Mouse (Mus musculus) limb, embryonic 10.5 days (tissue): ENCODE results near the gene Adgrg1. TPM values are rescaled to one million over a fixed set of nuclear protein-coding genes. Genes with fewer than 3 reads are reported as not detected.

Source experiments
- DNase-seq: peaks from one replicate; pipeline ENCODE4 v3.0.0-alpha.2; 2017; ENCODE audit warnings: low spot score
- H3K27ac ChIP-seq: fragments of 300-500 bp; sonication (generic); 2 replicates; pipeline ENCODE4 v1.5.1; 2016; ENCODE audit warnings: mild to moderate bottlenecking
- H3K27me3 ChIP-seq: fragments of 300-500 bp; sonication (generic); 2 replicates; pipeline ENCODE4 v1.6.1; 2016; ENCODE audit warnings: low read depth, mild to moderate bottlenecking; ENCODE audit not compliant: poor library complexity, severe bottlenecking
- H3K36me3 ChIP-seq: fragments of 300-500 bp; sonication (generic); 2 replicates; pipeline ENCODE4 v1.6.1; 2016; ENCODE audit warnings: mild to moderate bottlenecking, moderate library complexity
- H3K4me1 ChIP-seq: fragments of 300-500 bp; sonication (generic); 2 replicates; pipeline ENCODE4 v1.6.1; 2016
- H3K4me3 ChIP-seq: fragments of 300-500 bp; sonication (generic); 2 replicates; pipeline ENCODE4 v1.5.1; 2016; ENCODE audit warnings: mild to moderate bottlenecking, moderate library complexity
- H3K9me3 ChIP-seq: fragments of 300-500 bp; sonication (generic); replicated peaks from 2 replicates; pipeline ENCODE4 v1.6.1; 2016; ENCODE audit warnings: mild to moderate bottlenecking
- WGBS: fragments of 180-500 bp; shearing (Covaris S2); methylation state at CpG from one replicate; pipeline ENCODE4 v1.1.7; 2016; 5-methylcytosine and 5-hydroxymethylcytosine counted together
- polyA plus RNA-seq: library from polyadenylated mRNA; unstranded; fragments of >200 nt; fragmentation: Nextera tagmentation; extraction: Ambion mirVana; gene quantifications from 2 replicates; pipeline ENCODE4 v1.2.1, GENCODE M21; 2016

Adgrg1 gene
- polyA plus RNA-seq, 1 experiment from 2014 or later, result 11.6 TPM

GRCm38 (mm10) chr8:94980176-94980575, 5.6 kb downstream of the Adgrg1 start:
- Histone ChIP-seq H3K4me3 (no peak overlapping the region), H3K27me3 (peaks cover 61% of the 10 kb centered on the region), H3K9me3 (no peaks in the 10 kb centered on the region), H3K4me1 (peaks cover 45% of the 10 kb centered on the region), H3K36me3 (no peaks in the 10 kb centered on the region), H3K27ac (no peak overlapping the region)
- no peak for DNase-seq
- 94% methylated on average over 5 of the region's 5 CpGs for WGBS

DNA sequence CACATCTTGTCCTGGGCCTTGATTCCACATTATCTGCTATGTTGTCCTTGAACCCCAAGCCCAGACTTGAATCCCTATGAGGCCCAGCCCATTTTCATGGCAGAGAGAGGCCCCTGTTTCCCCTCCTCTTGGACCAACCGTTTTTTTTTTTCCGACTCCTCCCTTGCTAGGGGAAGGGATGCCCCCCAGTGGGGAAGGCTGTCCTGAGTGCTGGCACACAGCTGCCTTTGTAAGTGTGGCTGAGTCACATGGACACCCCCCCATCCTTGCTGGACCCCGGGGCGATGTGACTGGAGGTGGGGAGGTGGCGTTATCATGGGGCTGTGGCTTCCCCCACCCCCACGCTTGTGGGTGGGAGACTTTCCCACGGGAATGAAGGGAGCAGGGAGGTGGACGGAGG, 6.4 kb downstream of the Adgrg1 start:
- Histone ChIP-seq H3K36me3 (no peaks in the 10 kb centered on the region), H3K9me3 (no peaks in the 10 kb centered on the region), H3K4me1 (peaks cover 49% of the 10 kb centered on the region), H3K27me3 (peaks cover 53% of the 10 kb centered on the region), H3K27ac (no peak overlapping the region), H3K4me3 (no peak overlapping the region)
- 66% methylated on average over 8 of the region's 8 CpGs for WGBS
- DNase-seq, result no peak

DNA sequence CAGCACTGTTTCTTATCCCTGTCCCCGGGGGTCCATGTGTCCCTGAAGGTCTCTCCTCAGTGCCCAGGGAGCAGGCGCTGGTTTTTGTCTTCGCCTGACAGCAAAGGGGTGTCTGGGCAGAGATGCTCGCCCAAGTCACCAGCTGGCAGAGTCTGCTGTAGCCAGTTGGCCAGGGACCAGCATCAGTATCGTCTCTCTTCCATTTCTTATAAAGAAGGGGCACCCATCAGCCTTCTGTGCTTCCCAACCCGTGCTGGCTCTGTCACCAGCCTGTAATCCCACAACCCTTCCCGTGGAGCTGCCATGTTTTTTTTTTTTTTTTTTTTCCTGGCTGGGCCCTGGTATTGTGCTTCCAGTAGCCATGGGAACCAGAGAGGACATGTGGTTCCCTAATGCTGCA, 7.3 kb downstream of the Adgrg1 start:
- H3K9me3 ChIP-seq, result no peaks in the 10 kb centered on the region
- H3K27me3 ChIP-seq, result peaks cover 44% of the 10 kb centered on the region
- peaks cover 45% of the 10 kb centered on the region for H3K4me1 ChIP-seq
- no peak overlapping the region for H3K27ac ChIP-seq
- no peak overlapping the region for H3K4me3 ChIP-seq
- DNase-seq, result no peak
- H3K36me3 ChIP-seq, result no peaks in the 10 kb centered on the region
- 79% methylated on average over 7 of the region's 7 CpGs for WGBS

DNA sequence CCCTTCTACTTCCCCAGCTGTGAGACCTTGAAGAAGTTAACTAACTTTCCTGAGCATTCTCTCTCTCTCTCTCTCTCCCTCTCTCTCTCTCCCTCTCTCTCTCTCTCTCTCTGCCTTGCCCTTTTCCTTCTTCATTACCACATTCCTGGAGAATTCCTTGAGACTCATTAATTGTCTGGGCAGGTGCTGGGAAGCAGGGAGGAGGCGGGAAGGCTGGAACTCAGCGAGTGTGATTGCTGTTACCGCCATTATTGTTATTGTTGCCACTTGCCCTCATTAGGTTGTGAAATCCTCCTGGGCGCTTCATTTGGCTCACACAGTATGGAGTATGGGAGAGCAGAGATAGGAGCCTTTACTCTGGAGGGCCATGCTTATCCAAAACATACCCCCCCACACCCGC, 8.6 kb downstream of the Adgrg1 start:
- Histone ChIP-seq H3K36me3 (no peaks in the 10 kb centered on the region), H3K27ac (no peak overlapping the region; the same call in 1 of the 2 replicates), H3K4me1 (peaks cover 32% of the 10 kb centered on the region), H3K4me3 (no peak overlapping the region), H3K27me3 (peaks cover 31% of the 10 kb centered on the region), H3K9me3 (no peaks in the 10 kb centered on the region)
- DNase-seq, result no peak
- WGBS, result 25% methylated on average over 5 of the region's 5 CpGs

DNA sequence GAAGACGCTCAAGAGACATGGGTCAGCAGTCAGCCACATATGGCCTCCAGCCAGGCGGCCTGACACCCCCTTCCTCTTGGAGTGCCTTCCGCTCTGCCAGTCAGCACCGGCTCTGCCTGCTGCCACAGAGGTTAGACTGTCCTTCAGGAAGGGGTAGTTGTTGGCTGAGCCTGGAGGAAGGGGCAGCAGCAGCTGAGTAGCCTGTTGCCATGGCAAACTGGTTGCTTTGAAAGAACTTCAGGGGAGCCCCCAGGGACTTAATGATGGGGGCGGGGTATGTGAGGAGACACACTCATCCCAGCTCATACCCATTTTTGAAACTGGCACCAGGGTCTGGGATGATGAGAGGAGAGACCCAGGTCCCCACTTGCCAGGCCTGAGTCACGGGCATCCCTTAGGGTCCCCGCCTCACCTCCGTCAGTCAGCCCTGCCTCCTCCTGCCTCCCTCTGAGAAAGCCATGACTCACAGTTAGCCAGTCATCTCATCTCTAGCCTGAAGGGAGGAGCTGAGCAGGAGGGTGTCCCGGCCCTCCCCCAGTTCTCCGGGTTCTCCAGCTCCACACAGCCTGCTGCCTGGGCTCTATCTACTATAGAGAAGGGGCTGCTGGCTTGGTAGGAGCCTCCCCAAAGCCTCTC, 9.4 kb downstream of the Adgrg1 start:
- Histone ChIP-seq H3K4me1 (peaks cover 27% of the 10 kb centered on the region), H3K27ac (peak overlapping the region; percentile 37), H3K27me3 (peaks cover 22% of the 10 kb centered on the region), H3K9me3 (no peaks in the 10 kb centered on the region), H3K4me3 (no peak overlapping the region), H3K36me3 (no peaks in the 10 kb centered on the region)
- WGBS, result 28% methylated on average over 10 of the region's 10 CpGs
- no peak for DNase-seq

- peaks cover 27% of the 10 kb centered on the region for H3K4me1 ChIP-seq
- H3K4me3 ChIP-seq, result no peak overlapping the region
- no peaks in the 10 kb centered on the region for H3K9me3 ChIP-seq
- WGBS, result 90% methylated on average over 6 of the region's 6 CpGs
- no peak for DNase-seq
- H3K27me3 ChIP-seq, result peaks cover 12% of the 10 kb centered on the region; the same call in 1 of the 2 replicates
- H3K27ac ChIP-seq, result peak overlapping the region; percentile 33; the same call in 1 of the 2 replicates
- no peaks in the 10 kb centered on the region for H3K36me3 ChIP-seq
These were observed 10.5 kb downstream of the Adgrg1 start for GRCm38 (mm10) chr8:94985023-94985422.

DNA sequence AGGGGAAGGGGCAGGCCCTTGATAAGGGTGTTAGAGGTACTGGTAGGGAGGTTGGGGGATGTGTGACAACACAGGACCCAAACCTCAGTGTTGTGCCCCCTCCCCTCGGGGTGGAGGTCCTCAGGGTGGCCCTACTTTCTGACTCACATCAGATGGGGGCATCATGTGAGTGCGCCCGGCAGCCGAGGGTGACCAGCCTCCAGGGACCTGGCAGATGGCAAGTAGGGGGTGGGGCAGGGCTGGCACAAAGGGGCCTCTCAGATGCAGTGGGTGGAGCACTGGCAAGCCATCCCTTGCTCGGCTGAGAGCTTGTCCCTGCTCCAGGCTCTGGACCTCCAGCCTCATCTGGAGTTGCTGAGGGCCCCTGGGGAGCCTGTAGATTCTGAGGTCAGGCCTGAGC, 12.1 kb downstream of the Adgrg1 start:
- Histone ChIP-seq H3K4me1 (peaks cover 27% of the 10 kb centered on the region), H3K9me3 (no peaks in the 10 kb centered on the region), H3K27me3 (peaks cover 6% of the 10 kb centered on the region; the same call in 1 of the 2 replicates), H3K27ac (peak overlapping the region; percentile 38; the same call in 1 of the 2 replicates), H3K36me3 (no peaks in the 10 kb centered on the region), H3K4me3 (no peak overlapping the region)
- no peak for DNase-seq
- 60% methylated on average over 5 of the region's 5 CpGs for WGBS

- Histone ChIP-seq H3K4me3 (no peak overlapping the region), H3K4me1 (peaks cover 29% of the 10 kb centered on the region), H3K9me3 (no peaks in the 10 kb centered on the region), H3K27me3 (peaks cover 13% of the 10 kb centered on the region; the same call in 1 of the 2 replicates), H3K36me3 (no peaks in the 10 kb centered on the region), H3K27ac (no peak overlapping the region)
- WGBS, result 91% methylated on average over 7 of the region's 7 CpGs
- DNase-seq, result no peak
These were observed 13.0 kb downstream of the Adgrg1 start for GRCm38 (mm10) chr8:94987553-94987952.

- no peak overlapping the region for H3K4me3 ChIP-seq
These were observed 14.1 kb downstream of the Adgrg1 start for GRCm38 (mm10) chr8:94988619-94989018.

GRCm38 (mm10) chr8:94989711-94990110, 15.2 kb downstream of the Adgrg1 start:
- Histone ChIP-seq H3K27me3 (0 out of 2 replicates have a peak, but pooled peaks cover 18% of the 10 kb centered on the region), H3K9me3 (no peaks in the 10 kb centered on the region), H3K36me3 (no peaks in the 10 kb centered on the region), H3K4me1 (peaks cover 28% of the 10 kb centered on the region), H3K27ac (no peak overlapping the region), H3K4me3 (no peak overlapping the region)
- 89% methylated on average over 4 of the region's 4 CpGs for WGBS
- DNase-seq, result no peak

More at GRCm38 (mm10) chr8:94988619-94989018, 14.1 kb downstream of the Adgrg1 start:
- 78% methylated on average over 6 of the region's 6 CpGs for WGBS
- no peaks in the 10 kb centered on the region for H3K36me3 ChIP-seq
- no peaks in the 10 kb centered on the region for H3K9me3 ChIP-seq
- no peak for DNase-seq
- H3K27me3 ChIP-seq, result 0 out of 2 replicates have a peak, but pooled peaks cover 18% of the 10 kb centered on the region
- no peak overlapping the region for H3K27ac ChIP-seq
- peaks cover 28% of the 10 kb centered on the region for H3K4me1 ChIP-seq

GRCm38 (mm10) chr8:94990598-94991453, 16.3 kb downstream of the Adgrg1 start:
- 53% methylated on average over 11 of the region's 11 CpGs for WGBS

DNA sequence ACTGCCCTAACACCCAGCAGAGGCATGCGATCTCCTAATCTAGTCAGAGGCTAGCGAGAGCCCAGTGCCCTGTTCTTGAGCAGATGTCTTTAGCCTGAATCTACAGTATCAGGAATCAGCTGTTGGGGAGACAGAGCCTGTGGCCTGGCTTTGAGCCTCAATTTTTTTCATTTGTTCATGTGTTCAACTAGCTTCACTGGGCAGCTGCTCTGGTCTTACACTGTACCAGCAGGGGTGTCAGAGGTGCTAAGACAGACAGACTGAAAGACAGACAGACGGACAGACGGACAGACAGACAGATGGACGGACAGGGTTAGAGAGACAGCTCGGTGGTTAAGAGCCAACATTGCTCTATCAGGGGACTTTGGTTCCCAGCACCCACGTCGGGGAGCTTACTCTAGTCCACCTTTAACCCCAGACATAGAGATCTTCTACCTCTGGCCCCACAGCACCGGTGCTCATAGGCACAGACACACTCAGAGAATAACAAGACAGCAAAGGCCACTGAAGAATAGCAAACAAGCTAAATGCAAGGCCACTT, 17.0 kb downstream of the Adgrg1 start:
- 79% methylated on average over 9 of the region's 9 CpGs for WGBS
- H3K4me1 ChIP-seq, result peaks cover 38% of the 10 kb centered on the region
- DNase-seq, result no peak
- no peak overlapping the region for H3K27ac ChIP-seq
- no peaks in the 10 kb centered on the region for H3K36me3 ChIP-seq
- no peaks in the 10 kb centered on the region for H3K9me3 ChIP-seq
- H3K27me3 ChIP-seq, result peaks cover 15% of the 10 kb centered on the region; the same call in 1 of the 2 replicates
- H3K4me3 ChIP-seq, result no peak overlapping the region

More at GRCm38 (mm10) chr8:94990598-94991453, 16.3 kb downstream of the Adgrg1 start:
- Histone ChIP-seq H3K36me3 (no peaks in the 10 kb centered on the region), H3K27me3 (peaks cover 15% of the 10 kb centered on the region; the same call in 1 of the 2 replicates), H3K27ac (no peak overlapping the region), H3K4me3 (no peak overlapping the region), H3K9me3 (no peaks in the 10 kb centered on the region), H3K4me1 (peaks cover 31% of the 10 kb centered on the region)
- no peak for DNase-seq

GRCm38 (mm10) chr8:94992010-94992409, 17.5 kb downstream of the Adgrg1 start:
- Histone ChIP-seq H3K4me3 (no peak overlapping the region), H3K36me3 (no peaks in the 10 kb centered on the region), H3K4me1 (peaks cover 43% of the 10 kb centered on the region), H3K9me3 (no peaks in the 10 kb centered on the region), H3K27ac (peak overlapping the region; percentile 51; the same call in 1 of the 2 replicates), H3K27me3 (peaks cover 15% of the 10 kb centered on the region; the same call in 1 of the 2 replicates)
- DNase-seq, result no peak
- 87% methylated on average over 4 of the region's 4 CpGs for WGBS
